Mouse (Mus musculus) thymus, postnatal 4 days (tissue): Measurements from ENCODE around the gene Vmn1r167.
"Not testable (repeated sequence)": the region's sequence is repeated elsewhere in the genome, so short reads cannot be mapped to it uniquely, and the experiment has no call there.

Experiments used
- DNase-seq: peaks from one replicate; pipeline ENCODE4 v3.0.0; 2021

Vmn1r167 gene

DNA sequence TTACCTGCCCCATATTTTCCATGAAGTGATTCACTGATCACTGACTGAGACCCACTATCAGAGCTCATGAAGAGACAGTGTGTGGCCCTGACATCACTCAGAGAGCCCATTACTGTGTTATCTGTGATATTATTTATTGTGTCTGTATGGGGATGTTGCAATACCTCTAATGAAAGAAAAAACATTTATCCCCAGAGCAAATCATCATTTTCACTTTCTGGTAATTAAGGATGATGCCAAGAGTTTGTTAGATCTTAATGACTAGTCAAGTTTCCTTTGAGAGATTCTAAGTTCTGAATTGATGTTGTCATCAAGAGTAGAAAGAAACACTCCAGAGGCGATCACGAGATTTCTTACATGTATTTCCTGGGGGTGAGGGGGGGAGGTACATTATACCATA lies at the start of gene Vmn1r167:
TSS of gene Vmn1r167 (minus strand) at position 101 of the 400 bp plus-strand sequence.
- DNase-seq, result not testable (repeated sequence)

DNA sequence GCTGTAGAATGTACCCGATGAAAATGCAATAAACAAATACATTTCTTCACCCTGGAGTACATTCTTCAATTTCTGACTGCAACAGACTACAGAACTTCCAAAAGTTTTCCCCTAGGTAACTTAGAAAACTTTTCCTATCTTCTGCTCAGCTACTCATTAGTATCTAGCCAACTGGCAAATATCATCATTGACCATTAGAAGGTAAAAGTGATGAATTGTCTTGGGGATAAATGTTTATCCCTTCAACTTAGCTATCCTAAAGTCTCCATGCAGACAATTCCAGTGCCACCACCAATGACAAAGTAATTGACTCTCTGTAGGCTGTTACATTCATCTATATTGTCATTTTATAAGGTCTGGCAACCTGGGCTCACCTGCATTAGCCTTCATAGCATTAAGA lies 32.4 kb upstream of the Vmn1r167 start, which contains the start of gene Vmn1r168:
TSS of gene Vmn1r168 (plus strand) at position 301 of the 400 bp plus-strand sequence.
- not testable (repeated sequence) for DNase-seq

DNA sequence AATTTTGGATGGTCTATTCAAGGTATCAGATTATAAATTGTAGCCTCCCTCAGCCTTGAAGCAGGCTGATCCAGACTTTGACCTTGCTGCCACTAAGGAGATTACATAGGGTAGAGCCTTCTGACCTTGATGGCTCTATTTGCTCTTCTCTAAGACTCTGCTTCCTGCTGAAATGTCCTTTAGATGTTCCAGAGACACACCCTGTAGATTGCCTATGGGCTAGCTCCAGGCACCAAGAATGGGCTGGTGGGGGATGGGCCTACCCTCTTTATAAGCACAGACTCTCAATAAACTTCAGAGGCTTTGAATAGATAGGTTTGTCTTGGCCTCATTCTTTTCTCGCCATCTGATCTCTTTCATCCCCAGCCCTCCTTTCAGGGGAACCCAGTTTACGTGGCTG lies 34.1 kb downstream of the Vmn1r167 start:
- not testable (repeated sequence) for DNase-seq

DNA sequence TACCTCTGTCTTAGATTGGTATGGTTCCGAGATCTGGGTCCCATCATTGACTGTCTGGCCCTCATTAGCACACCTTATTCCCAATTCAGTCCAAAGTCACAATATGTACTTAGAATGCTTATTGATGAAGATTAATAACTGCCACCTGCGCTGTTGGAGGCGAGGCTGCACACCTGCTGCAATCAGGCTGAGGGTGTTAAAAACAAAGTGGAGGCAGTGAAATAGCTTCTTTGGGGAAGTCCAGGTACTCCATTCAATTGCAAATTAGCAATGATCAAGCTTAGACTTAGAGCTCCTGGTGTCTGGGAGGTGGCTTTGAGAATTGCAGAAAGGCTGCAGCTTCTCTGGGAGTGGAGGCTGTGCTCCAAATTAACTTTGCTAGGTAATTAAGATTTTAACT lies 36.2 kb downstream of the Vmn1r167 start:
- DNase-seq, result not testable (repeated sequence)

DNA sequence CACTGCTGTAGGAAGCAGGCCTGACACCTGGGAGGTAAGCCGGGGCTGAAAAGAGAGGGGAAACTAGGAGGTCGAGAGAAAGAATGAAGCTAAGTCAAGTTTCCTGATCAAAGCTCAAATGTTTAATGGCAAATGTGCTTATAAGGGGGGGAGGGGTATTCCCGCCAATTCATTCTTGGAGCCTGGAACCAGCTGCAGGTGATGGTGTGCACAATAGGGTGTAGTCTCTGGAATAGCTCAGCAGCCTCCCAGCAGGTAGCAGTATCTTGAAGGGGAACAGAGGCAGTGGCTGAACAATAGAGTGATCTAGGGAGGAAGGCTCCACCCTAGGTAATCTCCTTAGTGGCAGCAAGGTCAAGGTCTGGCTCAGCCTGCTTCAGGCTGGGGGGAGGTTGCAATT lies 36.8 kb downstream of the Vmn1r167 start:
- not testable (repeated sequence) for DNase-seq
